Mouse (Mus musculus): ENCODE measurements around the gene Hbp1.

DNA sequence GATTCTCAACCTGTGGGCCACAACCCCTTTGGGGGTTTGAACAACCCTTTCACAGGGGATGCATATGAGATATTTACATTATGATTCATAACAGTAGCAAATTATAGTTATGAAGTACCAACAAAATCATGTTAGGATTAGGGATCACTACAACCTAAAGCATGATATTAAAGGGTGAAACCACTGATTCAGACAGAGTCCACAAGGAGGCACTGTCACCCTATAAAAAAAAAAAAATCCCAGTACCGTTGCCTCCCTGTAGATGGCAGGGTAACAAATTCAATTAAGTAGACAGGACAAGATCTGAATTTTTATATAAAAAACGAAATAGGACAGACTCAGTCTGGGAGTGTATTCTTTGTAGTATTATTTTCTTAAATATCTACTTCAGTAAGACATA lies 17.2 kb upstream of the Hbp1 start:
- TF ChIP-seq CTCF (IDR thresholded peaks at IDR 0.05; ENCODE audit: low read depth) (peak; percentile 99), EP300 (IDR thresholded peaks at IDR 0.05; ENCODE audit: low read depth) (peak; percentile 79; the same call in 1 of the 2 replicates)

Data from liver, postnatal 0 days (tissue).